ENCODE assay signal across 21 mouse cellular contexts in the genomic region with DNA sequence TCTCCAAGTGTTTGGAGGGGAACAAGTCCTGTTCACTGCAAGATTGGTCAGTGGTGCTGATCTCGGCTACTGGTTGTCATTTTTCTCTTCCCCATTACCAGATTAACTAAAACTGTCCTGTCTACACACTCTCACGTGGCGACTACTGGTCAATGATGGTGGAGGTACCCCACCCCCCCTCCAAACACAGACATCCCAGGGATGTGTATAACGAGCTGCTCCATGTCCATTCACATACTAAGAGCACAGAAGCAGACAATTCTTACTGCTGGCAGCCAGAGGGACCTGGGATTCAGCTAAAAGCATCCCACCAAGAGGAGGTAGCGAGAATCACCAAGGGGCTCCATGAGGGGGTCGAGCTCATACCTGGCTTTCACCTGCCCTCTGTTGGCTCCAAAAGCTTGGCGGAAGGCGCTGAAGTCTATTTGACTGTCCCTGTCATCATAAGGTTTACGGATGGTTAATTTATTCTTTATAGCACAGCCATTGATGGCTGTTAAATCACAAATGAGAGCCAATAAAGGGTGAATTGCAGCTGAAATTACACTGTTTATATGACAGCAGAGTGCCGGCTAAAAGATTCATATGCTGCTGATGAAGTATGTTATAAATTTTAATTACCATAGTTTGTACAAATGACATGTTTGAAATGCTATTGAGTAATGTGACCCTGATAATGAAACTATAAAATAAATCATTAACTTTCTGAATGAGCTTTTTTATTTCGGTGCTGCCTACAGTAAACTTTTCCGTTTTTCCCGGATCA.
DNase-seq lines count a peak whose midpoint lies in the region; ATAC-seq and TF ChIP-seq lines count a peak whose summit lies in the region.
"Had no signal": no experiment of that assay in that cellular context is flagged by ENCODE, and none has a peak within 500 bp of the region (broad histone marks: within the 10 kb centered on the region; RNA-seq: fewer than 3 reads in every experiment).

No protein-coding gene starts in this region.

- ATAC-seq in midbrain, postnatal 0 days (ENCODE audit: low FRiP score) = no peak
- ATAC-seq in intestine, embryonic 16.5 days = peak; percentile 47
- ATAC-seq in neural tube, embryonic 13.5 days (ENCODE audit: low read depth) = peak; percentile 69
- ATAC-seq in forebrain, embryonic 11.5 days (replicated peaks; ENCODE audit: low FRiP score) = no peak
- ATAC-seq: activated CD4-positive, CD25-positive, alpha-beta regulatory T cell, adult 4 months; forebrain, embryonic 15.5 days; Patski had no signal

- no peak overlapping the region for H3K4me2 ChIP-seq in midbrain, postnatal 0 days (ENCODE audit: low read depth, low read length, poor library complexity, severe bottlenecking)
- peak overlapping the region; percentile 25; the same call in 1 of the 2 replicates for H3K4me2 ChIP-seq in intestine, embryonic 16.5 days (ENCODE audit: low read depth, low read length)
- no peak overlapping the region for H3K4me2 ChIP-seq in neural tube, embryonic 13.5 days
- H3K4me2 ChIP-seq in forebrain, embryonic 11.5 days (ENCODE audit: low read depth, low read length, severe bottlenecking) = no peak overlapping the region
- H3K4me2 ChIP-seq: forebrain, embryonic 15.5 days; heart, embryonic 13.5 days; hindbrain, embryonic 12.5 days had no signal

- H3K27ac ChIP-seq in midbrain, postnatal 0 days (ENCODE audit: low read depth, low read length) = no peak overlapping the region
- no peak overlapping the region for H3K27ac ChIP-seq in midbrain, embryonic 10.5 days (replicated peaks)
- H3K27ac ChIP-seq in intestine, embryonic 16.5 days (ENCODE audit: low read length) = peak overlapping the region; percentile 77
- H3K27ac ChIP-seq in neural tube, embryonic 13.5 days (replicated peaks) = 0 out of 2 replicates have a peak overlapping the region, but pooled peaks have one; percentile 20
- no peak overlapping the region for H3K27ac ChIP-seq in forebrain, embryonic 11.5 days (ENCODE audit: low read depth, low read length)
- H3K27ac ChIP-seq: embryonic facial prominence, embryonic 10.5 days; forebrain, embryonic 10.5 days; forebrain, embryonic 15.5 days; heart, embryonic 13.5 days; hindbrain, embryonic 12.5 days had no signal

- WGBS in midbrain, postnatal 0 days = 83% methylated on average over 13 of the region's 13 CpGs
- WGBS in midbrain, embryonic 10.5 days = 90% methylated on average over 13 of the region's 13 CpGs
- WGBS in intestine, embryonic 16.5 days = 40% methylated on average over 13 of the region's 13 CpGs
- 26% methylated on average over 13 of the region's 13 CpGs for WGBS in neural tube, embryonic 13.5 days
- 85% methylated on average over 13 of the region's 13 CpGs for WGBS in forebrain, embryonic 11.5 days

- H3K27me3 ChIP-seq in midbrain, postnatal 0 days (ENCODE audit: insufficient read depth, low read length) = no peaks in the 10 kb centered on the region
- no peaks in the 10 kb centered on the region for H3K27me3 ChIP-seq in midbrain, embryonic 10.5 days (ENCODE audit: low read depth, poor library complexity, severe bottlenecking)
- H3K27me3 ChIP-seq in intestine, embryonic 16.5 days (replicated peaks; ENCODE audit: control insufficient read depth, insufficient read depth, low read length) = 0 out of 2 replicates have a peak, but pooled peaks cover 2% of the 10 kb centered on the region
- peaks cover 33% of the 10 kb centered on the region for H3K27me3 ChIP-seq in neural tube, embryonic 13.5 days
- no peaks in the 10 kb centered on the region for H3K27me3 ChIP-seq in forebrain, embryonic 11.5 days (ENCODE audit: control insufficient read depth, insufficient read depth, low read length)
- H3K27me3 ChIP-seq: forebrain, embryonic 15.5 days; hindbrain, embryonic 12.5 days; Patski had no signal

- TF ChIP-seq CTCF in midbrain, postnatal 0 days (IDR thresholded peaks at IDR 0.05) = peak; percentile 19; the same call in 1 of the 2 replicates

- no peaks in the 10 kb centered on the region for H3K36me3 ChIP-seq in midbrain, postnatal 0 days (ENCODE audit: insufficient read depth, low read length)
- H3K36me3 ChIP-seq in midbrain, embryonic 10.5 days = no peaks in the 10 kb centered on the region
- no peaks in the 10 kb centered on the region for H3K36me3 ChIP-seq in intestine, embryonic 16.5 days (ENCODE audit: control insufficient read depth, insufficient read depth, low read length)
- H3K36me3 ChIP-seq in neural tube, embryonic 13.5 days = no peaks in the 10 kb centered on the region
- H3K36me3 ChIP-seq in forebrain, embryonic 11.5 days (ENCODE audit: control insufficient read depth, insufficient read depth, low read length) = no peaks in the 10 kb centered on the region
- H3K36me3 ChIP-seq: embryonic facial prominence, embryonic 10.5 days; forebrain, embryonic 10.5 days; forebrain, embryonic 15.5 days; heart, embryonic 13.5 days; hindbrain, embryonic 12.5 days had no signal

- no peaks in the 10 kb centered on the region for H3K4me1 ChIP-seq in midbrain, postnatal 0 days (ENCODE audit: insufficient read depth, low read length)
- no peaks in the 10 kb centered on the region for H3K4me1 ChIP-seq in midbrain, embryonic 10.5 days
- peaks cover 15% of the 10 kb centered on the region; the same call in 1 of the 2 replicates for H3K4me1 ChIP-seq in intestine, embryonic 16.5 days (ENCODE audit: control insufficient read depth, insufficient read depth, low read length)
- H3K4me1 ChIP-seq in neural tube, embryonic 13.5 days (replicated peaks) = peaks cover 18% of the 10 kb centered on the region
- H3K4me1 ChIP-seq in forebrain, embryonic 11.5 days (replicated peaks; ENCODE audit: control insufficient read depth, insufficient read depth, low read length) = no peaks in the 10 kb centered on the region
- H3K4me1 ChIP-seq: embryonic facial prominence, embryonic 10.5 days; forebrain, embryonic 10.5 days; forebrain, embryonic 15.5 days; heart, embryonic 13.5 days had no signal

- no peaks in the 10 kb centered on the region for H3K9me3 ChIP-seq in midbrain, postnatal 0 days (ENCODE audit: low read length)
- no peaks in the 10 kb centered on the region for H3K9me3 ChIP-seq in midbrain, embryonic 10.5 days (replicated peaks)
- no peaks in the 10 kb centered on the region for H3K9me3 ChIP-seq in intestine, embryonic 16.5 days (ENCODE audit: control insufficient read depth, low read length)
- no peaks in the 10 kb centered on the region for H3K9me3 ChIP-seq in neural tube, embryonic 13.5 days
- no peaks in the 10 kb centered on the region for H3K9me3 ChIP-seq in forebrain, embryonic 11.5 days (ENCODE audit: control insufficient read depth, low read length)
- H3K9me3 ChIP-seq: embryonic facial prominence, embryonic 10.5 days; forebrain, embryonic 10.5 days; forebrain, embryonic 15.5 days; heart, embryonic 13.5 days; hindbrain, embryonic 12.5 days had no signal

- DNase-seq in midbrain, postnatal 0 days (ENCODE audit: low spot score) = no peak
- no peak for DNase-seq in midbrain, embryonic 10.5 days (ENCODE audit: low spot score)
- DNase-seq in forebrain, embryonic 11.5 days (ENCODE audit: low spot score) = no peak
- DNase-seq in adipocyte (ENCODE audit: low spot score) = no peak
- no peak for DNase-seq in left cerebral cortex, adult 9 months (ENCODE audit: low spot score in 2 of 2)
- DNase-seq: adrenal gland, adult 8-10 months; adrenal gland, postnatal 36 days; cerebellum, adult 2 months; cerebellum, postnatal 10 days; gastrocnemius, postnatal 36 days; heart, adult 11 months; heart, postnatal 36 days had no signal

- H3K9ac ChIP-seq in midbrain, postnatal 0 days (replicated peaks; ENCODE audit: low read length, poor library complexity, severe bottlenecking) = no peak overlapping the region
- peak overlapping the region; percentile 41; the same call in 1 of the 2 replicates for H3K9ac ChIP-seq in intestine, embryonic 16.5 days (ENCODE audit: low read depth, low read length)
- no peak overlapping the region for H3K9ac ChIP-seq in neural tube, embryonic 13.5 days
- no peak overlapping the region for H3K9ac ChIP-seq in forebrain, embryonic 11.5 days (ENCODE audit: low read length)
- H3K9ac ChIP-seq: forebrain, embryonic 15.5 days; heart, embryonic 13.5 days; hindbrain, embryonic 12.5 days had no signal

- no peak overlapping the region for H3K4me3 ChIP-seq in midbrain, postnatal 0 days (ENCODE audit: low read depth, low read length)
- no peak overlapping the region for H3K4me3 ChIP-seq in midbrain, embryonic 10.5 days
- no peak overlapping the region for H3K4me3 ChIP-seq in intestine, embryonic 16.5 days (ENCODE audit: low read length)
- no peak overlapping the region for H3K4me3 ChIP-seq in neural tube, embryonic 13.5 days
- H3K4me3 ChIP-seq in forebrain, embryonic 11.5 days (ENCODE audit: low read depth, low read length) = no peak overlapping the region
- H3K4me3 ChIP-seq: embryonic facial prominence, embryonic 10.5 days; forebrain, embryonic 10.5 days; forebrain, embryonic 15.5 days; heart, embryonic 13.5 days; hindbrain, embryonic 12.5 days had no signal

Comparison
In these comparisons a context has a peak if more than half of its experiments do, and no peak if none do; other contexts are left out.
1. ATAC-seq: peak in intestine, embryonic 16.5 days (single experiment) and neural tube, embryonic 13.5 days (single experiment); none in midbrain, postnatal 0 days (single experiment) and forebrain, embryonic 11.5 days (single experiment).
2. H3K27ac ChIP-seq: peak in intestine, embryonic 16.5 days (single experiment) and neural tube, embryonic 13.5 days (single experiment); none in midbrain, postnatal 0 days (single experiment), midbrain, embryonic 10.5 days (single experiment) and forebrain, embryonic 11.5 days (single experiment).